Mouse (Mus musculus): ENCODE data around the gene Psmd4. TPM values are rescaled to one million over a fixed set of nuclear protein-coding genes. Genes with fewer than 3 reads are reported as not detected.
"Not testable (repeated sequence)": the region's sequence is repeated elsewhere in the genome, so short reads cannot be mapped to it uniquely, and the experiment has no call there.

The Psmd4 gene
- total and polyA plus RNA-seq, 3 experiments = 92.0 to 374 (median 177) TPM

- Histone ChIP-seq H3K9me3 (replicated peaks) (no peaks in the 10 kb centered on the region), H3K4me1 (ENCODE audit: insufficient read depth, low read depth, low read length) (peaks cover 46% of the 10 kb centered on the region), H3K4me3 (ENCODE audit: low read depth, low read length) (no peak overlapping the region), H3K36me3 (replicated peaks) (peaks cover 62% of the 10 kb centered on the region), H3K27me3 (ENCODE audit: insufficient read depth, low read length) (no peaks in the 10 kb centered on the region)
- ATAC-seq (ENCODE audit: extremely low read depth, insufficient number of reproducible peaks, low FRiP score, poor library complexity, severe bottlenecking) = no peak
- no peak for DNase-seq (ENCODE audit: low spot score)
- TF ChIP-seq POLR2AphosphoS5 (IDR thresholded peaks at IDR 0.05; ENCODE audit: insufficient replicate concordance, low read depth, low read length) (no peak), CTCF (IDR thresholded peaks at IDR 0.05; ENCODE audit: low read depth, low read length) (no peak), GATA2 (IDR thresholded peaks at IDR 0.05; ENCODE audit: borderline replicate concordance, low read depth, low read length) (no peak), TAL1 (conservative IDR thresholded peaks at IDR 0.05; ENCODE audit: low read depth, low read length) (no peak), GATA1 (IDR thresholded peaks at IDR 0.05; ENCODE audit: borderline replicate concordance, low read length) (no peak)
These were observed 13.8 kb downstream of the Psmd4 start for GRCm38 (mm10) chr3:95028603-95029002.

GRCm38 (mm10) chr3:95027701-95028100 lies 14.7 kb downstream of the Psmd4 start:
- ATAC-seq (ENCODE audit: extremely low read depth, insufficient number of reproducible peaks, low FRiP score, poor library complexity, severe bottlenecking) (peak; percentile 71), DNase-seq (ENCODE audit: low spot score) (no peak)
- 0 out of 2 replicates have a peak overlapping the region, but pooled peaks have one; percentile 28 for H3K4me3 ChIP-seq (ENCODE audit: low read depth, low read length)
- H3K9me3 ChIP-seq (replicated peaks) = no peaks in the 10 kb centered on the region
- H3K4me1 ChIP-seq (ENCODE audit: insufficient read depth, low read depth, low read length) = peaks cover 44% of the 10 kb centered on the region
- no peaks in the 10 kb centered on the region for H3K27me3 ChIP-seq (ENCODE audit: insufficient read depth, low read length)
- H3K36me3 ChIP-seq (replicated peaks) = peaks cover 55% of the 10 kb centered on the region
- TF ChIP-seq POLR2AphosphoS5 (IDR thresholded peaks at IDR 0.05; ENCODE audit: insufficient replicate concordance, low read depth, low read length) (0 out of 2 replicates have a peak, but pooled peaks have one; percentile 44), GATA2 (IDR thresholded peaks at IDR 0.05; ENCODE audit: borderline replicate concordance, low read depth, low read length) (no peak)

GRCm38 (mm10) chr3:95027057-95027645 lies 15.3 kb downstream of the Psmd4 start:
- DNase-seq (ENCODE audit: low spot score) (no peak), ATAC-seq (ENCODE audit: extremely low read depth, insufficient number of reproducible peaks, low FRiP score, poor library complexity, severe bottlenecking) (peak; percentile 26; the same call in 1 of the 2 replicates)
- Histone ChIP-seq H3K9me3 (replicated peaks) (no peaks in the 10 kb centered on the region), H3K36me3 (replicated peaks) (peaks cover 54% of the 10 kb centered on the region), H3K4me3 (ENCODE audit: low read depth, low read length) (no peak overlapping the region), H3K4me1 (ENCODE audit: insufficient read depth, low read depth, low read length) (peaks cover 44% of the 10 kb centered on the region), H3K27me3 (ENCODE audit: insufficient read depth, low read length) (no peaks in the 10 kb centered on the region)
- no peak for TF ChIP-seq GATA2 (IDR thresholded peaks at IDR 0.05; ENCODE audit: borderline replicate concordance, low read depth, low read length)
- no peak for TF ChIP-seq POLR2AphosphoS5 (IDR thresholded peaks at IDR 0.05; ENCODE audit: insufficient replicate concordance, low read depth, low read length)
- TF ChIP-seq GATA1 (IDR thresholded peaks at IDR 0.05; ENCODE audit: borderline replicate concordance, low read length) = no peak
- TF ChIP-seq TAL1 (conservative IDR thresholded peaks at IDR 0.05; ENCODE audit: low read depth, low read length) = no peak

- no peak for DNase-seq (ENCODE audit: low spot score)
- H3K4me1 ChIP-seq (ENCODE audit: insufficient read depth, low read depth, low read length) = peaks cover 48% of the 10 kb centered on the region
- H3K27me3 ChIP-seq (ENCODE audit: insufficient read depth, low read length) = no peaks in the 10 kb centered on the region
- TF ChIP-seq CTCF (IDR thresholded peaks at IDR 0.05; ENCODE audit: low read depth, low read length) (no peak), GATA1 (IDR thresholded peaks at IDR 0.05; ENCODE audit: borderline replicate concordance, low read length) (no peak), GATA2 (IDR thresholded peaks at IDR 0.05; ENCODE audit: borderline replicate concordance, low read depth, low read length) (no peak), TAL1 (conservative IDR thresholded peaks at IDR 0.05; ENCODE audit: low read depth, low read length) (no peak), POLR2AphosphoS5 (IDR thresholded peaks at IDR 0.05; ENCODE audit: insufficient replicate concordance, low read depth, low read length) (no peak; the same call in 1 of the 2 replicates)
- H3K9me3 ChIP-seq (replicated peaks) = no peaks in the 10 kb centered on the region
- no peak overlapping the region for H3K4me3 ChIP-seq (ENCODE audit: low read depth, low read length)
- H3K36me3 ChIP-seq (replicated peaks) = peaks cover 49% of the 10 kb centered on the region
- no peak for ATAC-seq (ENCODE audit: extremely low read depth, insufficient number of reproducible peaks, low FRiP score, poor library complexity, severe bottlenecking)
These were observed 17.2 kb downstream of the Psmd4 start for GRCm38 (mm10) chr3:95025202-95025601.

- H3K27me3 ChIP-seq (ENCODE audit: insufficient read depth, low read length) = no peaks in the 10 kb centered on the region
- H3K4me1 ChIP-seq (ENCODE audit: insufficient read depth, low read depth, low read length) = peaks cover 48% of the 10 kb centered on the region
- no peak overlapping the region for H3K4me3 ChIP-seq (ENCODE audit: low read depth, low read length)
- DNase-seq (ENCODE audit: low spot score) = no peak
- peaks cover 49% of the 10 kb centered on the region for H3K36me3 ChIP-seq (replicated peaks)
- H3K9me3 ChIP-seq (replicated peaks) = no peaks in the 10 kb centered on the region
- TF ChIP-seq GATA1 (IDR thresholded peaks at IDR 0.05; ENCODE audit: borderline replicate concordance, low read length) = no peak
- ATAC-seq (ENCODE audit: extremely low read depth, insufficient number of reproducible peaks, low FRiP score, poor library complexity, severe bottlenecking) = no peak
These were observed 17.9 kb downstream of the Psmd4 start for GRCm38 (mm10) chr3:95024551-95024950.

GRCm38 (mm10) chr3:95020956-95021355 lies 21.5 kb downstream of the Psmd4 start:
- H3K9me3 ChIP-seq (replicated peaks); DNase-seq (ENCODE audit: low spot score); ATAC-seq (ENCODE audit: extremely low read depth, insufficient number of reproducible peaks, low FRiP score, poor library complexity, severe bottlenecking); H3K27me3 ChIP-seq (ENCODE audit: insufficient read depth, low read length); H3K4me3 ChIP-seq (ENCODE audit: low read depth, low read length): not testable (repeated sequence)
- peaks cover 43% of the 10 kb centered on the region for H3K36me3 ChIP-seq (replicated peaks)
- H3K4me1 ChIP-seq (ENCODE audit: insufficient read depth, low read depth, low read length) = peaks cover 37% of the 10 kb centered on the region

- DNase-seq (ENCODE audit: low spot score) = no peak
These were observed 23.7 kb downstream of the Psmd4 start for GRCm38 (mm10) chr3:95018741-95019140.

More at GRCm38 (mm10) chr3:95018741-95019140, 23.7 kb downstream of the Psmd4 start:
- ATAC-seq (ENCODE audit: extremely low read depth, insufficient number of reproducible peaks, low FRiP score, poor library complexity, severe bottlenecking) = no peak
- H3K4me1 ChIP-seq (ENCODE audit: insufficient read depth, low read depth, low read length) = peaks cover 34% of the 10 kb centered on the region
- no peaks in the 10 kb centered on the region for H3K9me3 ChIP-seq (replicated peaks)
- H3K36me3 ChIP-seq (replicated peaks) = peaks cover 40% of the 10 kb centered on the region
- no peak overlapping the region for H3K4me3 ChIP-seq (ENCODE audit: low read depth, low read length)
- TF ChIP-seq GATA2 (IDR thresholded peaks at IDR 0.05; ENCODE audit: borderline replicate concordance, low read depth, low read length) (no peak), CTCF (IDR thresholded peaks at IDR 0.05; ENCODE audit: low read depth, low read length) (no peak), GATA1 (IDR thresholded peaks at IDR 0.05; ENCODE audit: borderline replicate concordance, low read length) (no peak), POLR2AphosphoS5 (IDR thresholded peaks at IDR 0.05; ENCODE audit: insufficient replicate concordance, low read depth, low read length) (no peak), TAL1 (conservative IDR thresholded peaks at IDR 0.05; ENCODE audit: low read depth, low read length) (no peak)
- no peaks in the 10 kb centered on the region for H3K27me3 ChIP-seq (ENCODE audit: insufficient read depth, low read length)

Data from G1E (cell line).